In the genomic region with DNA sequence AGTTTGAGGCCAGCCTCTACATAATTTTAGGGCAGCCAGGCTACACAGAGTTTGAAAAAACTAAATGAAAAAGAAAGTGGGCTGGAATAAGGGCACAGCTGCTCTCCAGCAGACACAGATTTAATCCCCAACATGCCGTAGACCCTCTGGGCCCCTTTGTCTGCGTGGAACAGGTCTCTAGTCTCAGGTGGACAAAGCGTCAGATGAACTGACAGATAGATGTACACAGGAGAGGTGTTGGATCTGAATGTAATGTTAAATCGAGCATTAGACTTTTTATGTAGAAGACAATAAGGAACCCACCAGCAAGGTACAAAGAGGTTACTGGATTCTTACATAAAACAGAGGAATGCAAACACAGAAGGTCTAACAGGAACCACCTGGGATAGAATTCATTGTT, we compare ENCODE assay signal across 24 mouse cellular contexts. TPM values are rescaled to one million over a fixed set of nuclear protein-coding genes. Genes with fewer than 3 reads are reported as not detected.
A peak's percentile ranks its signal among the peaks of the same experiment; 100 is the strongest.
DNase-seq lines count a peak whose midpoint lies in the region; ATAC-seq and TF ChIP-seq lines count a peak whose summit lies in the region.
"Had no signal": no experiment of that assay in that cellular context is flagged by ENCODE, and none has a peak within 500 bp of the region (broad histone marks: within the 10 kb centered on the region; RNA-seq: fewer than 3 reads in every experiment).

No protein-coding gene starts in this region.

- H3K36me3 ChIP-seq in ES-Bruce4 (ENCODE audit: control insufficient read depth, insufficient read depth, low read length, poor library complexity, severe bottlenecking) (peaks cover 89% of the 10 kb centered on the region), ES-E14 (ENCODE audit: control insufficient read depth, insufficient read depth, low read length, poor library complexity, severe bottlenecking) (peaks cover 50% of the 10 kb centered on the region)
- H3K36me3 ChIP-seq in hindbrain, embryonic 11.5 days (ENCODE audit: control insufficient read depth, insufficient read depth, low read length), result peaks cover 12% of the 10 kb centered on the region
- peaks cover 56% of the 10 kb centered on the region for H3K36me3 ChIP-seq in forebrain, embryonic 16.5 days (ENCODE audit: control insufficient read depth, insufficient read depth)

- peak; percentile 78 for DNase-seq in ES-E14 (ENCODE audit: low read depth, low spot score)
- peak; percentile 61 for DNase-seq in WW6 (ENCODE audit: low read depth, low spot score)
- DNase-seq in hindbrain, embryonic 11.5 days (ENCODE audit: low spot score), result no peak
- no peak for DNase-seq in heart, postnatal 4 days
- DNase-seq in kidney, postnatal 25 days, result no peak
- DNase-seq: adrenal gland, adult 8-10 months; adrenal gland, postnatal 14 days; adrenal gland, postnatal 36 days; cerebellum, adult 11-12 months; cerebellum, adult 2 months; cerebellum, adult 9-10 months; cerebellum, postnatal 10 days; cerebellum, postnatal 25 days; embryo, embryonic 11 days; forebrain, postnatal 0 days had no signal

- no peaks in the 10 kb centered on the region for H3K27me3 ChIP-seq in ES-Bruce4 (ENCODE audit: control insufficient read depth, insufficient read depth, low read length, poor library complexity, severe bottlenecking)
- no peaks in the 10 kb centered on the region for H3K27me3 ChIP-seq in hindbrain, embryonic 11.5 days (ENCODE audit: control insufficient read depth, insufficient read depth, low read length)
- no peaks in the 10 kb centered on the region for H3K27me3 ChIP-seq in forebrain, embryonic 16.5 days (replicated peaks; ENCODE audit: control insufficient read depth, insufficient read depth, low read length)
- H3K27me3 ChIP-seq: embryonic facial prominence, embryonic 13.5 days; embryonic facial prominence, embryonic 15.5 days; forebrain, embryonic 12.5 days had no signal

- H3K4me2 ChIP-seq in hindbrain, embryonic 11.5 days (replicated peaks; ENCODE audit: low read depth, low read length), result no peak overlapping the region
- H3K4me2 ChIP-seq in forebrain, embryonic 16.5 days (ENCODE audit: low read length), result no peak overlapping the region
- H3K4me2 ChIP-seq: embryonic facial prominence, embryonic 13.5 days; embryonic facial prominence, embryonic 15.5 days; forebrain, embryonic 12.5 days had no signal

- in situ Hi-C loops in ES-E14 (cut with MboI; ENCODE audit: low sequenced_read_pairs in 2 of 2, unreplicated experiment in 2 of 2), result no loop called here

- peaks cover 48% of the 10 kb centered on the region for H3K9me3 ChIP-seq in ES-Bruce4 (replicated peaks; ENCODE audit: control insufficient read depth, insufficient read depth, low read length, poor library complexity, severe bottlenecking)
- H3K9me3 ChIP-seq in ES-E14 (ENCODE audit: control insufficient read depth, insufficient read depth, low read depth, low read length), result no peaks in the 10 kb centered on the region
- H3K9me3 ChIP-seq in hindbrain, embryonic 11.5 days (ENCODE audit: control insufficient read depth, low read length), result no peaks in the 10 kb centered on the region
- no peaks in the 10 kb centered on the region for H3K9me3 ChIP-seq in forebrain, embryonic 16.5 days (ENCODE audit: control insufficient read depth, low read length)
- H3K9me3 ChIP-seq: embryonic facial prominence, embryonic 13.5 days; embryonic facial prominence, embryonic 15.5 days; forebrain, embryonic 10.5 days; forebrain, embryonic 12.5 days had no signal

- WGBS in hindbrain, embryonic 11.5 days, result 88% methylated on average over 4 of the region's 4 CpGs
- 92% methylated on average over 4 of the region's 4 CpGs for WGBS in forebrain, embryonic 16.5 days

- peak; percentile 79; the same call in 1 of the 2 replicates for TF ChIP-seq EP300 in ES-Bruce4 (IDR thresholded peaks at IDR 0.05; ENCODE audit: insufficient read depth, low read depth, low read length)

- H3K4me3 ChIP-seq in ES-Bruce4 (ENCODE audit: low read depth, low read length) (no peak overlapping the region), ES-E14 (ENCODE audit: insufficient read depth in 1 of 2, low read depth in 1 of 2, low read length in 2 of 2, poor library complexity in 1 of 2, severe bottlenecking in 1 of 2) (no peak overlapping the region)
- H3K4me3 ChIP-seq in hindbrain, embryonic 11.5 days (ENCODE audit: low read depth, low read length), result no peak overlapping the region
- H3K4me3 ChIP-seq in forebrain, embryonic 16.5 days (replicated peaks; ENCODE audit: low read length), result no peak overlapping the region
- H3K4me3 ChIP-seq: embryonic facial prominence, embryonic 13.5 days; embryonic facial prominence, embryonic 15.5 days; erythroblast, embryonic 14.5 days; forebrain, embryonic 10.5 days; forebrain, embryonic 12.5 days had no signal

- H3K27ac ChIP-seq in ES-Bruce4 (ENCODE audit: insufficient read depth, low read length) (peak overlapping the region; percentile 94), ES-E14 (ENCODE audit: insufficient read depth, low read depth, low read length, poor library complexity, severe bottlenecking) (peak overlapping the region; percentile 87)
- no peak overlapping the region for H3K27ac ChIP-seq in hindbrain, embryonic 11.5 days (ENCODE audit: low read depth, low read length)
- no peak overlapping the region for H3K27ac ChIP-seq in forebrain, embryonic 16.5 days (ENCODE audit: low read length)
- H3K27ac ChIP-seq: embryonic facial prominence, embryonic 13.5 days; embryonic facial prominence, embryonic 15.5 days; forebrain, embryonic 10.5 days; forebrain, embryonic 12.5 days had no signal

- no peak for TF ChIP-seq CTCF in ES-Bruce4 (IDR thresholded peaks at IDR 0.05; ENCODE audit: low read depth, low read length)

- no peaks in the 10 kb centered on the region for H3K4me1 ChIP-seq in ES-Bruce4 (ENCODE audit: control insufficient read depth, insufficient read depth, low read length)
- peaks cover 5 to 6% of the 10 kb centered on the region in 2 experiments; a peak in 3 of 4 replicates for H3K4me1 ChIP-seq in ES-E14 (ENCODE audit: control insufficient read depth in 2 of 2, insufficient read depth in 2 of 2, low read length in 2 of 2, poor library complexity in 1 of 2)
- no peaks in the 10 kb centered on the region for H3K4me1 ChIP-seq in hindbrain, embryonic 11.5 days (replicated peaks; ENCODE audit: control insufficient read depth, insufficient read depth, low read length)
- H3K4me1 ChIP-seq in forebrain, embryonic 16.5 days (replicated peaks; ENCODE audit: control insufficient read depth, insufficient read depth, low read length), result no peaks in the 10 kb centered on the region
- H3K4me1 ChIP-seq: embryonic facial prominence, embryonic 13.5 days; embryonic facial prominence, embryonic 15.5 days; forebrain, embryonic 10.5 days; forebrain, embryonic 12.5 days had no signal

- no peak for TF ChIP-seq POLR2A in ES-Bruce4 (IDR thresholded peaks at IDR 0.05; ENCODE audit: insufficient read depth, low read length)

- ATAC-seq in hindbrain, embryonic 11.5 days (ENCODE audit: low FRiP score), result no peak
- no peak for ATAC-seq in forebrain, embryonic 16.5 days
- ATAC-seq: activated CD4-positive, CD25-positive, alpha-beta regulatory T cell, adult 4 months; forebrain, embryonic 14.5 days; forebrain, postnatal 0 days had no signal

- H3K9ac ChIP-seq in ES-Bruce4 (ENCODE audit: low read depth, poor library complexity, severe bottlenecking) (no peak overlapping the region), ES-E14 (ENCODE audit: insufficient read depth, low read depth, low read length, poor library complexity, severe bottlenecking) (no peak overlapping the region)
- no peak overlapping the region for H3K9ac ChIP-seq in hindbrain, embryonic 11.5 days (ENCODE audit: low read depth, low read length)
- H3K9ac ChIP-seq in forebrain, embryonic 16.5 days (replicated peaks; ENCODE audit: low read depth, low read length), result no peak overlapping the region
- H3K9ac ChIP-seq: embryonic facial prominence, embryonic 13.5 days; embryonic facial prominence, embryonic 15.5 days; forebrain, embryonic 12.5 days; forebrain, postnatal 0 days had no signal

TF ChIP-seq in ES-E14, 5 proteins besides CTCF, POLR2A, EP300 and RAD21:
- TF ChIP-seq ZNF384 (IDR thresholded peaks at IDR 0.05; ENCODE audit: low read depth, low read length) (no peak), ZC3H11A (IDR thresholded peaks at IDR 0.05; ENCODE audit: borderline replicate concordance, low read depth, low read length) (no peak), CHD2 (IDR thresholded peaks at IDR 0.05; ENCODE audit: low read depth, low read length) (peak; percentile 45; the same call in 1 of the 2 replicates), MAFK (IDR thresholded peaks at IDR 0.05; ENCODE audit: insufficient read depth, low read depth, low read length) (no peak)

RNA-seq across cellular contexts. Expression of gene Tom1, which starts 7.7 kb away (rescaled TPM):
- 44.6 and 46.1 TPM in 2 replicates for polyA plus RNA-seq in ES-Bruce4 (2011; ENCODE audit: insufficient read depth, insufficient read length, low read depth, missing spikeins)
- total RNA-seq in ES-E14 (2012; rRNA removed), result 24.5 and 24.7 TPM in 2 replicates
- 25.0 and 25.2 TPM in 2 replicates for polyA plus RNA-seq in hindbrain, embryonic 11.5 days (2014; fragmentation: Nextera tagmentation; extraction: Ambion mirVana)
- 10 to 100 TPM; 70.7 to 73.3 TPM for total RNA-seq in heart, postnatal 4 days (2021)
- polyA plus RNA-seq in forebrain, embryonic 16.5 days (2015; fragmentation: Nextera tagmentation; extraction: Ambion mirVana), result 13.4 and 17.4 TPM in 2 replicates

RNA-seq across cellular contexts. Expression of gene Hmgxb4, which starts 32.7 kb away (rescaled TPM):
- polyA plus RNA-seq in ES-Bruce4 (2011; ENCODE audit: insufficient read depth, insufficient read length, low read depth, missing spikeins), result 112 and 122 TPM in 2 replicates
- 66.5 and 75.4 TPM in 2 replicates for total RNA-seq in ES-E14 (2012; rRNA removed)
- polyA plus RNA-seq in hindbrain, embryonic 11.5 days (2014; fragmentation: Nextera tagmentation; extraction: Ambion mirVana), result 42.7 and 56.1 TPM in 2 replicates
- 10 to 100 TPM; 23.0 to 26.4 TPM for total RNA-seq in heart, postnatal 4 days (2021)
- polyA plus RNA-seq in forebrain, embryonic 16.5 days (2015; fragmentation: Nextera tagmentation; extraction: Ambion mirVana), result 41.2 and 48.3 TPM in 2 replicates

Comparison
In these comparisons a context has a peak if more than half of its experiments do, and no peak if none do; other contexts are left out.
1. H3K27ac ChIP-seq: peak in ES-Bruce4 (single experiment) and ES-E14 (single experiment); none in hindbrain, embryonic 11.5 days (single experiment) and forebrain, embryonic 16.5 days (single experiment).
2. DNase-seq: peak in ES-E14 (single experiment) and WW6 (single experiment); none in hindbrain, embryonic 11.5 days (single experiment), heart, postnatal 4 days (single experiment) and kidney, postnatal 25 days (0 of 2).